Mouse (Mus musculus): ENCODE data around the gene Gm49361. TPM values are rescaled to one million over a fixed set of nuclear protein-coding genes. Genes with fewer than 3 reads are reported as not detected.

Gene Gm49361
- polyA plus RNA-seq, 1 experiment = not detected

DNA sequence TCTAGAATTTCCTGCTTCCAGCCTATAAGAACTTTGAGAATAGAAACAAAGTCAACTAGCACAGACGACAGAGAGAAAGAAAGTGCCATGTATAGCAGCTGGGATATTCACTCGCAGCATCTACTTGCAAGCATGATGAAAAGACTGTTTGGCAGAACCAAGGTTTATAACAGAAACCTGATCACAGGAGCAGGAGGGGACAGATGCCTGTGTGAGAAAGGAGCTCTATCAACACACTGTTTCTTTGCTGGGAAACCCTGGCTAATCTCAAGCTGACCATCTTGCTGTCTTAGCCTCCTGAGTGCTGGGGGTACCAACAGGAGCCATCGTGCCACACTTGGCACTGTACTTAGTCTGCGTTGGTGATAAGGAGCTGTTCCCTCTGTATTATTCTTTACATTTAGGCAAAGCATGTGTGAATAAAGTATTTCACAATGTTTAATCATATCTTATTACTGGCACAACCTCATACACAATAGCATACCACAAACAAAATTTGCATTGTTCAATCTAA is 136.0 kb downstream of the Gm49361 start:
- TF ChIP-seq TCF3 (IDR thresholded peaks at IDR 0.05; ENCODE audit: insufficient read length, low read depth) = no peak
- no peak for TF ChIP-seq REST (IDR thresholded peaks at IDR 0.05; ENCODE audit: insufficient read depth, insufficient read length)
- TF ChIP-seq POLR2AphosphoS2 (IDR thresholded peaks at IDR 0.05; ENCODE audit: insufficient read length, low read depth) = no peak
- no peak for TF ChIP-seq MAX (IDR thresholded peaks at IDR 0.05; ENCODE audit: low read depth)
- no peak for TF ChIP-seq MYOG (IDR thresholded peaks at IDR 0.05; ENCODE audit: control insufficient read depth in 1 of 3, insufficient read depth in 1 of 3, insufficient read length in 2 of 3, low read depth in 2 of 3)
- no peak for TF ChIP-seq USF1 (IDR thresholded peaks at IDR 0.05; ENCODE audit: low read depth)
- TF ChIP-seq E2F4 (IDR thresholded peaks at IDR 0.05; ENCODE audit: insufficient read depth) = no peak
- no peak for TF ChIP-seq CEBPB (IDR thresholded peaks at IDR 0.05; ENCODE audit: insufficient read depth, poor library complexity, severe bottlenecking)
- no peak for TF ChIP-seq MYOD1 (IDR thresholded peaks at IDR 0.05; ENCODE audit: control insufficient read depth in 1 of 3, insufficient read length in 2 of 3, low read depth in 2 of 3)
- TF ChIP-seq SRF (IDR thresholded peaks at IDR 0.05; ENCODE audit: control insufficient read depth, insufficient read length, low read depth) = no peak
- TF ChIP-seq POLR2A (IDR thresholded peaks at IDR 0.05; ENCODE audit: insufficient read length, low read depth) = no peak
- TF ChIP-seq TCF12 (IDR thresholded peaks at IDR 0.05; ENCODE audit: insufficient read depth, poor library complexity, severe bottlenecking) = no peak
- Histone ChIP-seq H3ac (ENCODE audit: control insufficient read depth, insufficient read length) (no peak overlapping the region), H3K4me2 (ENCODE audit: low read depth) (no peak overlapping the region), H3K4me3 (no peak overlapping the region), H3K36me3 (ENCODE audit: control insufficient read depth, insufficient read depth) (no peaks in the 10 kb centered on the region), H3K79me2 (ENCODE audit: control insufficient read depth, insufficient read depth) (peaks cover 13% of the 10 kb centered on the region), H3K27me3 (ENCODE audit: control insufficient read depth, insufficient read depth, insufficient read length) (no peaks in the 10 kb centered on the region)

DNA sequence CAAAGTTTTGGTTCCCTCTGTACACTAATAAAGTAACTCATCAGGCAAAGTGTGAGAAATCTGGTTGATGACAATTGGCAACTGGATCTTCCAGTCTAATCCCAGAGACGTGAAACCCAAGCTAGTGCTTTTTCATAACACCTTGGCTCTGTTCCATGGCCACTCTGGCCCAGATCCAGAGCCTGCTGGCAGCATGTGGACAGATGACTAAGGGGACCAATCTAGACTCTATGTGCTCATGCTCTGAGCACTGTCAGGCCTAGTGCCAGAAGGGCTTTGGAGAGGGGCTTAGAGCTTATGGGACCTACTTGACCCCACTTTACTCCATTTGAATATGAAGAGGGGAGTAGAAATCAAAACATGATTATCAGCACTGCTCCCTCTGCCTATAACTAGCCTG is 138.4 kb downstream of the Gm49361 start:
- Histone ChIP-seq H3K27me3 (ENCODE audit: control insufficient read depth, insufficient read depth, insufficient read length) (no peaks in the 10 kb centered on the region), H3ac (ENCODE audit: control insufficient read depth, insufficient read length) (no peak overlapping the region), H3K36me3 (ENCODE audit: control insufficient read depth, insufficient read depth) (peaks cover 11% of the 10 kb centered on the region), H3K79me2 (ENCODE audit: control insufficient read depth, insufficient read depth) (peaks cover 13% of the 10 kb centered on the region), H3K4me2 (ENCODE audit: low read depth) (peak overlapping the region; percentile 31), H3K4me3 (no peak overlapping the region)
- TF ChIP-seq TCF3 (IDR thresholded peaks at IDR 0.05; ENCODE audit: insufficient read length, low read depth) (no peak), CEBPB (IDR thresholded peaks at IDR 0.05; ENCODE audit: insufficient read depth, poor library complexity, severe bottlenecking) (0 out of 2 replicates have a peak, but pooled peaks have one; percentile 18)

DNA sequence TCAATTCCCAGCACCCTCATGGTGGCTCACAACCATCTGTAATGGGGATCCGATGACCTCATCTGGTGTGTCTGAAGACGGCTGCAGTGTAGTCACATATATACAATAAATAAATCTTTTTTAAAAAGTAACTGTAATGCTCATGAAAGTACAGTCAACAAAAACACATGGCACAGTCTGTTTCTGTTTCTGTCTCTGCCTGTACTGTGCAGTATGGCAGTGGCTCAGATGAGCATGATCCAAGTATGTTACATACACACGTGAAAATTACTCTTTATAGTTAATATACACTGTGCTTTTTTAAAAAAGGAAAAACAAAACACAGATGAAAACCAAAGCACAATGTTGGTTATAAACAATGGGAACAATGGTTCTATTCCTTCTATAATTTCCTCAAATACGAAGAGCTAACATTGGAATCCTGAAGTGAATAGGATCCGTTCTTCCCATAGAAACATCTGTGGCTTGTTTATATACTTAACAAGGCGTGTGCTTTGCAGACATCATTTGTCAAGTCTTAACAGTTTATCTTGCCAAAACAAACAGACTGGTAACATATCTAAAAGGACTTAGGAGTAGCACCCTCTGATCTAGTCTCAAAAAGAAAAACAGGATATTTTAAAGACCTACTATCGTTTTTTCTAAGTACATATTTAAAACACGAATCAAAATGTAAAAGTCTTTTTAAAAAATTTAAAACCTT is 139.1 kb downstream of the Gm49361 start:
- H3K4me2 ChIP-seq (ENCODE audit: low read depth) = peak overlapping the region; percentile 31
- peaks cover 13% of the 10 kb centered on the region for H3K79me2 ChIP-seq (ENCODE audit: control insufficient read depth, insufficient read depth)
- H3K27me3 ChIP-seq (ENCODE audit: control insufficient read depth, insufficient read depth, insufficient read length) = no peaks in the 10 kb centered on the region
- H3ac ChIP-seq (ENCODE audit: control insufficient read depth, insufficient read length) = no peak overlapping the region
- peaks cover 16% of the 10 kb centered on the region for H3K36me3 ChIP-seq (ENCODE audit: control insufficient read depth, insufficient read depth)
- TF ChIP-seq MYOD1 (IDR thresholded peaks at IDR 0.05; ENCODE audit: control insufficient read depth in 1 of 3, insufficient read length in 2 of 3, low read depth in 2 of 3) = no peak
- TF ChIP-seq REST (IDR thresholded peaks at IDR 0.05; ENCODE audit: insufficient read depth, insufficient read length) = no peak
- TF ChIP-seq CEBPB (IDR thresholded peaks at IDR 0.05; ENCODE audit: insufficient read depth, poor library complexity, severe bottlenecking) = no peak
- no peak for TF ChIP-seq TCF3 (IDR thresholded peaks at IDR 0.05; ENCODE audit: insufficient read length, low read depth)
- TF ChIP-seq MYOG (IDR thresholded peaks at IDR 0.05; ENCODE audit: control insufficient read depth in 1 of 3, insufficient read depth in 1 of 3, insufficient read length in 2 of 3, low read depth in 2 of 3) = no peak
- no peak for TF ChIP-seq SRF (IDR thresholded peaks at IDR 0.05; ENCODE audit: control insufficient read depth, insufficient read length, low read depth)
- no peak for TF ChIP-seq MAX (IDR thresholded peaks at IDR 0.05; ENCODE audit: low read depth)
- no peak for TF ChIP-seq TCF12 (IDR thresholded peaks at IDR 0.05; ENCODE audit: insufficient read depth, poor library complexity, severe bottlenecking)
- TF ChIP-seq USF1 (IDR thresholded peaks at IDR 0.05; ENCODE audit: low read depth) = no peak
- TF ChIP-seq E2F4 (IDR thresholded peaks at IDR 0.05; ENCODE audit: insufficient read depth) = no peak
- TF ChIP-seq POLR2AphosphoS2 (IDR thresholded peaks at IDR 0.05; ENCODE audit: insufficient read length, low read depth) = no peak
- H3K4me3 ChIP-seq = no peak overlapping the region

DNA sequence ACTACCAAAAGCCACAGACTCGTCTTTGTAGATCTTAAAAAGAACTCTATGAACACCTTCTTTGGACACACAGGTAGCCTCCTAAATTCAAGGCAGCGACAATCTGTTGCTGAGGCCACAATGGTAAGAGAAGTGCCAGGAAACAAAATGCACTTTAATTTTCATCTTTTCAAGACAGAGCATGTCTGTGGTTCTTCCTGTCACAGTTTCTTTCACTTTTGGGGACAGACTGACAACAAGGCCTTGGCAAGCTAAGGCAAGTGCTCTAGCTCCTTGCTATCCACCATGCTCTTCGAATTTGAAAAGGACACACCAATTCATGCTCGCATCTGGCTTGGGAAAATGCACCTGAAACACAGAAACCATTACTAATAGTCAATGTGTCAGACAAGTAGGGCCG is 152.6 kb downstream of the Gm49361 start:
- Histone ChIP-seq H3K27me3 (ENCODE audit: control insufficient read depth, insufficient read depth, insufficient read length) (no peaks in the 10 kb centered on the region), H3K4me3 (no peak overlapping the region), H3K4me2 (ENCODE audit: low read depth) (no peak overlapping the region), H3K79me2 (ENCODE audit: control insufficient read depth, insufficient read depth) (no peaks in the 10 kb centered on the region), H3K36me3 (ENCODE audit: control insufficient read depth, insufficient read depth) (peaks cover 41% of the 10 kb centered on the region), H3ac (ENCODE audit: control insufficient read depth, insufficient read length) (no peak overlapping the region)
- TF ChIP-seq SRF (IDR thresholded peaks at IDR 0.05; ENCODE audit: control insufficient read depth, insufficient read length, low read depth) = no peak
- no peak for TF ChIP-seq POLR2A (IDR thresholded peaks at IDR 0.05; ENCODE audit: insufficient read length, low read depth)
- no peak for TF ChIP-seq TCF3 (IDR thresholded peaks at IDR 0.05; ENCODE audit: insufficient read length, low read depth)
- TF ChIP-seq USF1 (IDR thresholded peaks at IDR 0.05; ENCODE audit: low read depth) = no peak
- no peak for TF ChIP-seq POLR2AphosphoS2 (IDR thresholded peaks at IDR 0.05; ENCODE audit: insufficient read length, low read depth)
- no peak for TF ChIP-seq CEBPB (IDR thresholded peaks at IDR 0.05; ENCODE audit: insufficient read depth, poor library complexity, severe bottlenecking)

Other genes with a start within 250 kb of the Gm49361 start
- gene Il17d, start 221.3 kb downstream of the Gm49361 start, polyA plus RNA-seq (2012; fragmentation: generic; extraction: Trizol) = 0.04 TPM
- gene Eef1akmt1, start 174.5 kb downstream of the Gm49361 start, polyA plus RNA-seq (2012; fragmentation: generic; extraction: Trizol) = 52.3 TPM
- 3.0 TPM for gene Xpo4, start 80.7 kb downstream of the Gm49361 start, polyA plus RNA-seq (2012; fragmentation: generic; extraction: Trizol)
- 10.6 TPM for gene Lats2, start 12.3 kb upstream of the Gm49361 start, polyA plus RNA-seq (2012; fragmentation: generic; extraction: Trizol)
- gene Sap18, start 52.1 kb upstream of the Gm49361 start, polyA plus RNA-seq (2012; fragmentation: generic; extraction: Trizol) = 168 TPM
- gene Ska3, start 80.1 kb upstream of the Gm49361 start, polyA plus RNA-seq (2012; fragmentation: generic; extraction: Trizol) = 3.8 TPM
- 133 TPM for gene Mrpl57, start 80.1 kb upstream of the Gm49361 start, polyA plus RNA-seq (2012; fragmentation: generic; extraction: Trizol)
- gene Zdhhc20, start 144.2 kb upstream of the Gm49361 start, polyA plus RNA-seq (2012; fragmentation: generic; extraction: Trizol) = 9.6 TPM